Comparison of ENCODE assay signal across 16 mouse cellular contexts in genomic region chr11:48601096-48601495, GRCm38 (mm10).
DNase-seq lines count a peak whose midpoint lies in the region; ATAC-seq and TF ChIP-seq lines count a peak whose summit lies in the region.
"Had no signal": no experiment of that assay in that cellular context is flagged by ENCODE, and none has a peak within 500 bp of the region (broad histone marks: within the 10 kb centered on the region; RNA-seq: fewer than 3 reads in every experiment).

No protein-coding gene starts in this region.

- no peaks in the 10 kb centered on the region for H3K9me3 ChIP-seq in heart, embryonic 11.5 days (replicated peaks; ENCODE audit: control insufficient read depth, low read length)
- H3K9me3 ChIP-seq in lung, embryonic 16.5 days (ENCODE audit: control insufficient read depth, low read length), result no peaks in the 10 kb centered on the region
- no peaks in the 10 kb centered on the region for H3K9me3 ChIP-seq in liver, embryonic 12.5 days (replicated peaks)
- H3K9me3 ChIP-seq: heart, embryonic 13.5 days; lung, embryonic 15.5 days; neural tube, embryonic 12.5 days had no signal

- H3K4me1 ChIP-seq in heart, embryonic 11.5 days (ENCODE audit: control insufficient read depth, insufficient read depth, low read length), result no peaks in the 10 kb centered on the region
- H3K4me1 ChIP-seq in lung, embryonic 16.5 days (replicated peaks; ENCODE audit: control insufficient read depth, insufficient read depth, low read length), result peaks cover 12% of the 10 kb centered on the region
- no peaks in the 10 kb centered on the region for H3K4me1 ChIP-seq in liver, embryonic 12.5 days
- H3K4me1 ChIP-seq: heart, embryonic 13.5 days; neural tube, embryonic 12.5 days had no signal

- no peak for ATAC-seq in heart, embryonic 11.5 days (replicated peaks; ENCODE audit: insufficient number of reproducible peaks, low FRiP score, low TSS enrichment)
- no peak for ATAC-seq in lung, embryonic 16.5 days (ENCODE audit: low read depth)
- ATAC-seq in CD4-positive, CD25-positive, alpha-beta regulatory T cell, adult 4 months, result no peak
- ATAC-seq in liver, embryonic 12.5 days, result no peak

- DNase-seq in heart, postnatal 10 days, result peak; percentile 33 to 37
- DNase-seq in lung, adult 18-20 months, result no peak
- peak; percentile 13 for DNase-seq in gastrocnemius, postnatal 10 days
- DNase-seq: adrenal gland, adult 2 months; cerebellum, adult 9-11 months; layer of hippocampus, postnatal 36 days; right cerebral cortex, postnatal 25 days; thymus, postnatal 14 days had no signal

- 70% methylated on average over 1 of the region's 1 CpGs for WGBS in heart, embryonic 11.5 days (ENCODE audit: insufficient replicate concordance)
- 84% methylated on average over 1 of the region's 1 CpGs for WGBS in lung, embryonic 16.5 days
- WGBS in liver, embryonic 12.5 days (ENCODE audit: insufficient replicate concordance), result 35% methylated on average over 1 of the region's 1 CpGs

- H3K9ac ChIP-seq in heart, embryonic 11.5 days (ENCODE audit: low read depth, low read length), result no peak overlapping the region
- no peak overlapping the region for H3K9ac ChIP-seq in lung, embryonic 16.5 days (ENCODE audit: low read length)
- no peak overlapping the region for H3K9ac ChIP-seq in liver, embryonic 12.5 days
- H3K9ac ChIP-seq: heart, embryonic 13.5 days; lung, embryonic 15.5 days; neural tube, embryonic 12.5 days had no signal

- H3K79me2 ChIP-seq in myocyte (ENCODE audit: control insufficient read depth, insufficient read depth), result no peaks in the 10 kb centered on the region

- no peak overlapping the region for H3K4me3 ChIP-seq in heart, embryonic 11.5 days (ENCODE audit: low read depth, low read length)
- H3K4me3 ChIP-seq in lung, embryonic 16.5 days (ENCODE audit: low read length), result no peak overlapping the region
- no peak overlapping the region for H3K4me3 ChIP-seq in myocyte
- H3K4me3 ChIP-seq in liver, embryonic 12.5 days, result no peak overlapping the region
- H3K4me3 ChIP-seq: heart, embryonic 13.5 days; lung, embryonic 15.5 days; neural tube, embryonic 12.5 days had no signal

- H3K4me2 ChIP-seq in heart, embryonic 11.5 days, result no peak overlapping the region
- no peak overlapping the region for H3K4me2 ChIP-seq in lung, embryonic 16.5 days (ENCODE audit: low read depth, low read length)
- no peak overlapping the region for H3K4me2 ChIP-seq in myocyte (ENCODE audit: low read depth)
- H3K4me2 ChIP-seq in liver, embryonic 12.5 days, result no peak overlapping the region
- H3K4me2 ChIP-seq: heart, embryonic 13.5 days; lung, embryonic 15.5 days; neural tube, embryonic 12.5 days had no signal

- no peak overlapping the region for H3ac ChIP-seq in myocyte (ENCODE audit: control insufficient read depth, insufficient read length)

- H3K27ac ChIP-seq in heart, embryonic 11.5 days (ENCODE audit: low read depth, low read length), result no peak overlapping the region
- 0 out of 2 replicates have a peak overlapping the region, but pooled peaks have one; percentile 17 for H3K27ac ChIP-seq in lung, embryonic 16.5 days (ENCODE audit: low read length)
- no peak overlapping the region for H3K27ac ChIP-seq in liver, embryonic 12.5 days
- H3K27ac ChIP-seq: heart, embryonic 13.5 days; lung, embryonic 15.5 days; neural tube, embryonic 12.5 days had no signal

- no peaks in the 10 kb centered on the region for H3K27me3 ChIP-seq in heart, embryonic 11.5 days (ENCODE audit: control insufficient read depth, insufficient read depth, low read length)
- no peaks in the 10 kb centered on the region for H3K27me3 ChIP-seq in lung, embryonic 16.5 days (ENCODE audit: control insufficient read depth, insufficient read depth, low read depth, low read length)
- H3K27me3 ChIP-seq in myocyte (ENCODE audit: control insufficient read depth, insufficient read depth, insufficient read length), result no peaks in the 10 kb centered on the region
- H3K27me3 ChIP-seq in liver, embryonic 12.5 days (replicated peaks), result no peaks in the 10 kb centered on the region
- H3K27me3 ChIP-seq: heart, embryonic 13.5 days; lung, embryonic 15.5 days; neural tube, embryonic 12.5 days had no signal

- no peaks in the 10 kb centered on the region for H3K36me3 ChIP-seq in heart, embryonic 11.5 days (ENCODE audit: control insufficient read depth, insufficient read depth, low read length)
- H3K36me3 ChIP-seq in lung, embryonic 16.5 days (ENCODE audit: control insufficient read depth, insufficient read depth, low read length), result no peaks in the 10 kb centered on the region
- no peaks in the 10 kb centered on the region for H3K36me3 ChIP-seq in myocyte (ENCODE audit: control insufficient read depth, insufficient read depth)
- H3K36me3 ChIP-seq in liver, embryonic 12.5 days, result no peaks in the 10 kb centered on the region
- H3K36me3 ChIP-seq: heart, embryonic 13.5 days; lung, embryonic 15.5 days; neural tube, embryonic 12.5 days had no signal

- intact Hi-C loops in heart, postnatal 10 days (cut with DNase I), result loop anchor here (10.0 kb wide), 1 partner anchor 174 kb away; no protein-coding TSS in a partner anchor

- TF ChIP-seq POLR2A in myocyte (IDR thresholded peaks at IDR 0.05; ENCODE audit: insufficient read length, low read depth), result no peak

TF ChIP-seq in myocyte, 11 proteins besides CTCF, POLR2A, EP300 and RAD21:
- TF ChIP-seq REST (IDR thresholded peaks at IDR 0.05; ENCODE audit: insufficient read depth, insufficient read length) (no peak), CEBPB (IDR thresholded peaks at IDR 0.05; ENCODE audit: insufficient read depth, poor library complexity, severe bottlenecking) (peak; percentile 61; the same call in 1 of the 2 replicates)

Comparison
In these comparisons a context has a peak if more than half of its experiments do, and no peak if none do; other contexts are left out.
1. DNase-seq: peak in heart, postnatal 10 days (2 of 2) and gastrocnemius, postnatal 10 days (single experiment); none in lung, adult 18-20 months (0 of 2).